Mouse (Mus musculus): ENCODE data around the gene Pdlim3. TPM values are rescaled to one million over a fixed set of nuclear protein-coding genes. Genes with fewer than 3 reads are reported as not detected.
"Not testable (repeated sequence)": the region's sequence is repeated elsewhere in the genome, so short reads cannot be mapped to it uniquely, and the experiment has no call there.

Gene Pdlim3
- under 1 TPM; 0.73 to 0.98 TPM for total RNA-seq (2021)

DNA sequence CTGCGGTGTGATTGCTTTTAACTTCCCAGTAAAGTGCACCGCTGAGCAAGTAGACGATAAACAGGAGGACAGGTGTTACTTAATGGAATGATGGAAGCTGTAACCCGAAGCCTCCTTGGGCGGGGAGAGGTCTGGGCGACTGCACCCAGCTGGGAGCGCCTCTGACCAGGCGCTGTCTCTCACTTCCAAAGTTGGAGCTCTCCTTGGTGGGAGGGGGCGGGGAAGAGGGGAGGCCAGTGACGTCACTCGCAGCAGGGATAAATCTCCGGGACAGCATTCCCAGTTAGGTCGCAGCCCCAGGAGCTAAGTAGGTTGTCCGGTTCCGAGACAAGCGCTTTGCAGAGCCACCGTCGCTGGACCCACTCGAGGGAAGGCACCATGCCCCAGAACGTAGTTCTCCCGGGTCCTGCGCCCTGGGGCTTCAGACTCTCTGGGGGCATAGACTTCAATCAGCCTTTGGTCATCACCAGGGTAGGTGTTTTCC is at the start of gene Pdlim3:
Gene Pdlim3, plus strand, starts transcription at position 260 of the 484 bp plus-strand sequence.
- DNase-seq (ENCODE audit: extremely low spot score in 1 of 2, low spot score in 1 of 2) = no peak

DNA sequence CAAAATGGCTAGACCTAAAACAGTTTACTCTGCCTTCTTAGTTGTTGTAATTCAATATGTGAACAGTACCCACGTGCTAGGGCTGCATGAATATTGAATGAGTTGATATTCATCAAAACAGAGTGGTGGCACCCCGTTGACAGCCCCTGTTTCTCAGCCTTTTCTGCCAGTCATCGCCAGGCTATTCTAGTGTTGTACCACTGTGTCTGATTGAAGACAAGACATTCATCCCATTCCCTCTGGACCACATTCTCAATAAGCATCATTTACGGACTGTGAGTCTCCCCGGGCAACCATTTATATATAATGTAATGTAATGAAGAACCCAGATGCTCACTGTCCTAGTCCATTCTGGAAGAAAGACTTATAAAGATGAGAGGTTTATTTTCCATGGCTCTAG is 42.0 kb upstream of the Pdlim3 start:
- no peak for DNase-seq (ENCODE audit: extremely low spot score in 1 of 2, low spot score in 1 of 2)

DNA sequence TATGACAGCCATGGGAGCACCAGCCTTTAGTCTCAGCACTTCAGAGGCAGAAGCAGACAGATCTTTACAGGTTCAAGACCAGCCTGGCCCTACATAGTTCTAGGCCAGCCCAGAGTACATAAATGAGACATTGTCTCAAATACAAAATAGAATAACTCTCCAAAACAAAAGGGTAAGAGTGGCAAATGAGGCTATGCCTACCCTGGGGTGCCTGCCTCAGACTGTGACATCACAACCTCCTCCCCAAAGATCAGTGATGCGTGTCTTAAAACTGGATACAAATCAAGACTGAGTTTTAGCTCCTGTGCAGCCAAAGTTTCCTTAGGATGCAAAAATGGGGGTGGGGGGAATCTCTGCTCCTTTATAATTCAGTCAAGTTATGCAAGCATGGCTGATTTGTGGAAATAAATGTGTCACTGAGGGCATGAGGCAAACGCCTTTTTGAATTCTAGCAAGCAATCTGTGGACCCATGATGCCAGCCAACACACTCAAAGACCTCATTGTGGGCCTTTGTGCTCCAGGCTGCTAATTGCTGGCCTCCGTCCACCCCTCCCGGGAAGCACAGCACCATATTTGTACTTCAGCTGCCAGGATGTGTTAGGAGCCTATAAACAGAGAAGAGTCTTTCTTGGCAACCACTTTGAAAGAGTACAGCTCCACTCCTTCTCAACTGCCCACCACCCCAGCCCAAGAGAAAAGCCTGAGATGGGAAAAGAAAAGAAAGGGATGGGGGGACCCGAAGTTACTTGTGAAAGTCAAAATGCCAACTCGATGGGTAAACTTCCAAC is 41.0 kb upstream of the Pdlim3 start:
- DNase-seq (ENCODE audit: extremely low spot score in 1 of 2, low spot score in 1 of 2) = peak; percentile 14 to 44

DNA sequence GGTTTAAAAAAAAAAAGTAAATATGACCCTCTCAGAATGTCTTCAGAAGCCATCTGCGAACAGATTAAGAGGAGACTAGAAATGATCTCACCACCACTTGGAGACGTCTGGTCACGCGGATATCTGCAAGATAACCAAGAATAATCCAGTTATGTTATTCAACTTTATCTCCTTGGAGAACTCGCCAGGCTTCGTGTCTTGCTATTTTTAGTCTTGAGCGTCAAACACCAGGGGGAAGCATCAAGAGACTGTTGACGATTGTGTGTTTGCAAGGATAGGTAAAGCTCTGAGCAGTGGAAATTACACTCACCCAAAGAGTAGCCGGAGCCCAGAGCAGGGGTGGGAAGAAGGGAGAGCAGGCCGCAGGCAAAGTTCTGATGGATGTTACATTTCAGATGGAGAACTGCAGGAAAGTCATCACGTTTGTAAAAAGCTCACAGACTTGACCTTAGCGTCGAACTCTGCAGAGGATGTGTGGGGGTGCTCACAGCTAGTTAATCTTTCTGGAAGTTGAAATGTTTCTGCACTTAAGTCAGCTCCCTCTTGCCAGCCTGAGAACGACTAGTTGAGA is 40.3 kb upstream of the Pdlim3 start:
- DNase-seq (ENCODE audit: extremely low spot score in 1 of 2, low spot score in 1 of 2) = no peak

DNA sequence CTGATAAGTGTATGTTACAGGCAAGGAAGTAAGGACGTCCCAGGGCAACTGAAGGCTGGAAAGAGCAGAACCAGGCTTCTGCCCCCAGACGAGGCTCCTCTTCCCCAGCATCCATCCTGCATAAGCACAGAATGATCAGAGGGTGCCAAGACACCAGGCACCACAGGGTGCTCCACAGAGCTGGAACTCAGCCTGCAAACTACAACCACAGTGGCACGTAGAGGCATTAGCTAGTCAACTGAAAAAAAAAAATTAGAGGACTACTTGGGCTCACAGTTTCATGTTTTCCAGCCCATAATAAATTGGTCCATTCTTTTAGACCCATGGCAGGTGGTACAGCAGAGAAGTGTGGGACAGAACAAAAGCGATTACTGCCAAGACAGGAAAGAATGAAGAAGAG is 39.4 kb upstream of the Pdlim3 start:
- DNase-seq (ENCODE audit: extremely low spot score in 1 of 2, low spot score in 1 of 2) = no peak

DNA sequence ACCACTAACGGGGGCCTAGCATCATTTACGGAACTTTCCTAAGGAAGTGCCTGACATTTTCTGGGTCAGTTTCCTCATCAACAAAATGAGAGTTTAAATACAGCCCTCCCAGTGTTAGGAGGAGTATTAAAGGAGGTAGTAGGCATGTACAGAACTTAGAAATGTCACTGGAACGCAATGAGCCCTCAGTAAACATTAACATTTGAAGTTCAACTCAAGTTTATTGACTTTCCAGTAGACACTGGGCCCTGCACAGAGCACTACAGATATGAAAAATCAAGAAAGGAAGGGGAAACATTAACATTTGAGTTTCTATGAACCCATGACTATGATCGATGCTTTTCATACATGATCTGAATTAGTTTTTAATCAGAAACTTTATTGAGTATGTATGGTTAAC is 30.1 kb upstream of the Pdlim3 start:
- no peak for DNase-seq (ENCODE audit: extremely low spot score in 1 of 2, low spot score in 1 of 2)

DNA sequence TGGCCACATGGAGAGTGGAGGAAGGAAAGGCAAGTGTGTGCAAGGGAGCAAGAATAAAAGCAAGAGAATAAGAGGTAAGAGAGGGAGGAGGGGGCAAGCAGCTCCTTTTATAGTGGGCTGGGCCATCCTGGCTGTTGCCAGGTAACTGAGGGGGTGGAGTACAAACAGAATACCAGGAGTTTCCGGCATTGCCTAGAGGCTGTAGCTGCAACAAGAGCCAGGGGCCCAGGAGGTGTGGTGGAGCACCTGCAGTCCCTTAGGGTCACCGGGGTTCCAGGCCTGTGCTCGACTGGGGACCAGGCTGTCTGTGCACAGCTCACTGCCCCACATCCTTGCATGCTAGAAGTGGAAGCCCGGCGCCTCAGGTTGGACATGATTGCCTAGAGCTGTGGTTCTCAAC is 27.5 kb upstream of the Pdlim3 start:
- no peak for DNase-seq (ENCODE audit: extremely low spot score in 1 of 2, low spot score in 1 of 2)

DNA sequence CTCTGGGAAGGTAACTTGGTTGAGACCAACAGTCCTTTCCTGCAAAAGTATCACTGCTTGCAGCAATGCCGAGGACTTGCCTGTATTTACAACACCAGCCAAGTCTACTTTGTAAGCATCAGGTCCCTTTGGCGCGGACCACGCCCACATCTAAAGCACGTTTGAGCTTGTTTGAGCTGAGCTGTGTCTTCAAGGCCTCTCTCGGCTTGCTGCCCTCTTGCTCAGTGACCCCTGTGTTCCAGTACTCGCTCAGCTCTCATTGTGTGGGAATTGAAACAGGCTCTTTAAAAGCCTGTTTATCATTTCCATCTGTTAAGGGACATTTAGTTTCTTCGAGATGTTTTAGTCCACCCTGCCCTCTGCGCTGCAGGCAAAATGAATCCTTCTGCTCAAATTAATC is 26.9 kb upstream of the Pdlim3 start:
- DNase-seq (ENCODE audit: extremely low spot score in 1 of 2, low spot score in 1 of 2) = no peak

DNA sequence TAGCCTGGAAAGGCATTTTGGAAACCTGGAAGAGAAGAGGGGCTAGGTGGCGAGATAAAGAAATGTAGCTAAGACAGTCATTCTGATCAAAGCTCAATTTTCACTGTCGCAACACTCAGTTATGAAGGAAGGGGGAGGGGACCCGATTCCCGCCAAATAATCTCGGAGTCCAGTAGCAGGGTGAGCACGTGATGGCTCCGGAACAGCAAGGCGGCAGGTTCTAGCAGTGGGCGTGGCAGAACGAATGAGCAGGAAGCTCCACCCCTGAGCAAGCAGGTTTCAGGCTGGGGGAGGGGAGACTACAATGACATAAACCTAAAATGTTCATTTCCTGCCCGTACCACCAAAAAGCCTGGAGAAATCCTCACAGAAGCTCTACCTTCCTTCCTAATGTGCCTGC is 13.7 kb upstream of the Pdlim3 start:
- not testable (repeated sequence) for DNase-seq (ENCODE audit: extremely low spot score in 1 of 2, low spot score in 1 of 2)

DNA sequence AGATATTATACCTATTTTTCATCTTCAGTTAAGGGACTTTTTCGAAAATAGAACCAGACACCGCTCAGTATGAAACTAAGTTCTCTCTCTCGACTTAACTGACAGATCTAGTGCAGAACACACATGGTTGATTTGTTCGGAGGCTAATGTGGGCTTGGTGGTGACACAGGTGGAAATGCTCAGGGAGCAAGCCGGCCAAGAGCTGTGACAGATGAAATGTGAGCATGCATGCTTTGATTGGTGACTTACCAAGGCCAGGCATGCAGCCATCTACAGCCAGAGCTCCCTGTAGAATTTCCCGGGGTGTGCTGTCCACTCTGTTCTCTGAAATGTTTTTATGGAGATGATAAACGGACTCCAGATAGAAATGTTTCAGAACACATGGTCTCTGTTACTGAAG is 13.2 kb upstream of the Pdlim3 start:
- no peak for DNase-seq (ENCODE audit: extremely low spot score in 1 of 2, low spot score in 1 of 2)

DNA sequence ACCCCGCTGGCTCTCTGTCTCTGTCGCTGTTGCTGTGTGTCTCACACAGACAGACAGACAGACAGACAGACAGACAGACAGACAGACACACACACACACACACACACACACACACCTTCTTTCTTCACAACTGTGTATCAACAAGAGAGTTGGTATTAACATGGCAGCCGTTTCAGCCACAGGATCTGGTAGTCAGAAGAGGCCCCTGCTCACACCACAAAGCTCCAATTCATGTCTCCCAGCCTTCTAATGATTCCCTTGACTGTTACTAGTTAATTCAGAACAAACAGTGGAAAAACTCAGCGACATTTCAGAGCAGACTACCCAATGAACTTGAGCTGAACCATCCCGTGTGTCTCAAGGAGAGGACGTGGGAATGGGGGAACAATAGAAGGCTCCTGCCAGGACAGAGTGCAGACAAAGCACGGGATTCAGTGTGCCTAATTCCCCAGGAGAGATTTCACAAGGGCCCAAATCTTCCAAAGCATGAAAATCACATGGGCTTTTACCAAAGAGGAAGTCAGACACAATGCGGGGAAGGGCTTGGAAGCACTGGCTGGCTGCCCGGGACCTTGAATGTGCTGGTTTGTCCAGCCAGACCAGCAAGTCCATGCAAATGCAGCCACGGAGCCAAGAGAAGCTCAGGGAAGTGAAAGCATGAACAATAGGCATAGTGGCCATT is 10.2 kb upstream of the Pdlim3 start:
- DNase-seq (ENCODE audit: extremely low spot score in 1 of 2, low spot score in 1 of 2) = peak; percentile 20 to 53

DNA sequence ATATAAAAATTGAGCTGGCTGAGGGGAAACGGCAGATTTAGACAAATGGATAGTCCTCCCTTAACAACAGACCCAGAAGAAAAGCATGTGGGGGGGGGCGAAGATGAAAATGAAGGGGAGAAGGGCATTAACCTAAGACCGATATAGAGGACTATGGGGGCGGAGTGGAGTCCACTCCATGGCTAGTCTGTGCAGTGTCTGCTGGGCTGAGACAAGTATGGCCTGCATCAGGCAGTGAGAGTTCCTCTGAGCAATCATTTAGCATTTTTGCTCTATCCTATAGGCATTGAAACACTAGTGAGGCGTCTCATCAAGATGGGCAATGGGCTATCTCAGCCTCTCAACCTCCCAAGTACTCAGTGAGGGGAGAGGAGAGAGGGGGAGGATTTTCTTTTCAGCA is 8.9 kb upstream of the Pdlim3 start:
- no peak for DNase-seq (ENCODE audit: extremely low spot score in 1 of 2, low spot score in 1 of 2)

DNA sequence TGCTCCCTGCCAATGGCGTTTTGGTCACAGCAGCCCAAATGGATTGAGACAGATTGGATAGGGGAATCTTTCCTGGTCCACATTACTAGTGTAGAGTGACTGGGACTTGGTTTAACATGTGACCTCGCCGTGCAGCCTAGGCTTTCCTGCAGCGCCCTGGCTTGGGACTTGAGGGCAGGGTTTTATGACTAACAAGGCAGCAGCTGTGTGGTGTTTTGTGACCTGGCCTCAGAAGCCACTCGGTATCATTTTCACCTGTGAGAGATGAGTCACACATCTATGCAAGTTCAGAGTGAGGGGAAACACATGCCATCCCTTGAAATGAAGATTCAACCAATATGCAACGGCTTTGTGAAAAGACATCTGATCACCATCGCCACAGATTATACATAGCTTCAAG is 7.6 kb upstream of the Pdlim3 start:
- no peak for DNase-seq (ENCODE audit: extremely low spot score in 1 of 2, low spot score in 1 of 2)

DNA sequence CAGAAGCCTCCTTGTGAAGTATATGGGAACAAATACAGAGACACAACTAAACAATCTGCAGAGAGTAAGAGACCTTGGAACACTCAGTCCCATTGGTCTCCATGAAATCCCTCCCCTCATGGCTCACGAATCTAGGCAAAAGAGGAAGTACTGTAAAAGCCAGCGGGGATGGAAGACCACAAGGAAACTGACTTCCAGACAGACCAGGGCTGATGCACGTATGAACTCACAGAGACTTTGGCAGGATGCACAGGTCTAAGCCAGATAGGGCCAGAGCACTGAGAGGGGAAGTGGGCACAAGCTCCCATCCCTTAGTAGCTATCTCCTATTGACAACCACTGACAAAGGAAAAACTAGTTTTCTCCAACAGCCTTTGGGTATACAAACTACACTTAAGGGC is 4.8 kb upstream of the Pdlim3 start:
- no peak for DNase-seq (ENCODE audit: extremely low spot score in 1 of 2, low spot score in 1 of 2)

DNA sequence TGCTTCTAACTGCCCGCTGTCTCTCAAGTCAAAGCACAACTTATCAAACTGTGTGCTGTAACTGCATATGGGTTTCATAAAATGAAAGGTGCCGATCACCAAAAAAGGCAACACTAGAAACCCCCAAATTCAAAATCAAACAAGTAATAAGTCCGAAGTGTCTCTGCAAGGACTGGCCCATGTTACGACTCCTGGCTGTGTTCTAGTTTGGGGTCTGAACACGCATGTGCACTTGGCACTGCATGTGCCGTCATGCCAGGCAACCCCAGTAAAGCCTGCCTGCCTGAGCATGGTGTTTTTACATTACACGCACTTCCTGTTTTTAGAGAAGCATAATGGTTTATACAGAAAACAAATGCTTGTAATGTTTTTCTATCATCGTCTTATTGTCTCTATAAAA is 3.5 kb upstream of the Pdlim3 start:
- DNase-seq (ENCODE audit: extremely low spot score in 1 of 2, low spot score in 1 of 2) = no peak

DNA sequence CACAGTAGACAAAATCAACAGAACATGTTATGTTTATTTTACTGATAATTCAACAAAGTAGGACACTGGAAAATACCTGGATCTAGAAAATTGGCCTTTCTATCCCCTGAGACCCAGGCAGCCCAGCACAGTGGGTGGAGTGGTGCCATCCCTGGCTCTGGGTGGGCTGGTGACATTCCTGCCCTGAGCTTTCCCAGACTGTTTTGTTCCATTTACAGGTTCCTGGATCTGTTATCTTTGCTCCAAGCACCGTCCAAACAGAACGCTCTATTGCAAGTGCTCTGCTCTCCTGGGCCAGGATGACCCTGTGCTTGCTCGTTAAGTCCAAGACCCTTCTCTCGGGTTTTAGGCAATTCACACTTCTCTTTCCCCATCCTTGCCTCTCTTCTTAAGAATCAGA is 1.5 kb upstream of the Pdlim3 start:
- DNase-seq (ENCODE audit: extremely low spot score in 1 of 2, low spot score in 1 of 2) = no peak

DNA sequence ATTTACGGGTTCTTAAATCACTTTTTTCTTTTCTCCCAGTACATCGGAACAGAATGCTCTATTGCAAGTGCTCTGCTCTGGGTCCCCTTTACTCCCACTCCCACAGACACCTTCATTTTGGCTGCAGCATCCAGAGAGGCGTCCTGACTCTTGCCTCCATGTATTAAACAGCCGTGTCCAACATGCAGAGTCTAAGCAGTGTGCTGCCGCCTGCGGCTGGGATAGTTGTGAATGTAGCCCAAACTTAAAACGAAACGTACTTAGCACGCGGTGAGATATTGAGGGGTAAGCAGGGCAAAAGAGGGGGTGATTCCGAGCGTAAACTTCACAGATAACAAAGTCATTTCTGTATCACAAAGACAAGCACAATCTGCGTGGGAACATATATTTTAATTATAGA is 709 bp upstream of the Pdlim3 start:
- no peak for DNase-seq (ENCODE audit: extremely low spot score in 1 of 2, low spot score in 1 of 2)

DNA sequence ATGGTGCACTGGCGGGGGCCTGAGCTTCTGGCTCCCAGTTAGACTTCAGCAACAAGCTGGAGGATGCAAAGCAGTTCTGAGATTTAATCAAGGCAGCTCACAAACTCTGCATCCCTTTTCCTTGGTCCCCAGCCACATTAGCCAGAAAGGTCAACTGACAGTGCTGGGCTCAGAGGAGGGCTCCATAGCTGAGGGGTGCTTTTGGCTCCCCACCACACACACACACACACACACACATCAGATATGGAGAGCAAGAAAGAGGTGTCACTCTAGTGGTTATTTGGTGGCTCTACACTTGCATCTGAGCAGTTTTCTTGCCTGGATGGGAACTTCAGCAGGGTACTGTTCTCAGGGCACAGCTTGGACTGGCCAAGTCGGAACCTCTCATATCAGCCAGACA is 514 bp downstream of the Pdlim3 start:
- no peak for DNase-seq (ENCODE audit: extremely low spot score in 1 of 2, low spot score in 1 of 2)

DNA sequence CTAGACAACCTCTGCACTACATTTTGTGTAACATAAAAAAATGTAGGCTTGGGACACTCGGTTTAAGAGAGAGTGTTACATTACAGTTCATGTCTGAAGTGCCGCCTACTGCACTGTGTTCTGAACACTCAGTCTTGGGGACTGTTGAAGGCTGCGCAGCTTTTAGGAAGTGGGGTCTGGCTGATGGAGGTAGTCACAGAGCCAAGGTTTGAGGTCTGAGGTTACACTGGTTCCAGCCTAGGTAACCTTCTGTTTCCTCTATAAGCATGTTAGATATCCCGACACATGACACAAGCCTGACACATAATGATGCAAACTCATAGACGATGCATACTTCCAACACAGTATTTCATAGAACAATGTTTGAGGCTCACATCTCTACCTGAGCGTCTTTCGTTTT is 4.5 kb downstream of the Pdlim3 start:
- no peak for DNase-seq (ENCODE audit: extremely low spot score in 1 of 2, low spot score in 1 of 2)

DNA sequence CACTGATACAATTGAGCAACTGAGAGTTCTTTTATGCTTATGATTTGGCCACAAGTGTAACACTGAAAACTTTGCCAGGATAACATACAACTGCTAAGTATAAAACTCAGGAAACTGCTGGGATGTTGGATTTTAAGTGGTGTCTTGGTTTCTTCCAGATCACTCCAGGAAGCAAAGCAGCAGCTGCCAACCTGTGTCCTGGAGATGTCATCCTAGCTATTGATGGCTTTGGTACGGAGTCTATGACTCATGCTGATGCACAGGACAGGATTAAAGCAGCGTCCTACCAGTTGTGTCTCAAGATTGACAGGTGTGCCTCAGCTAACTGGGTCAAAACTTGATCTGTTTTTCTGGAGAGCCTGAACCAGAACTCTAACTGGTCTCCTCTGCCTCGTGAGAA is 11.3 kb downstream of the Pdlim3 start:
- DNase-seq (ENCODE audit: extremely low spot score in 1 of 2, low spot score in 1 of 2) = no peak

DNA sequence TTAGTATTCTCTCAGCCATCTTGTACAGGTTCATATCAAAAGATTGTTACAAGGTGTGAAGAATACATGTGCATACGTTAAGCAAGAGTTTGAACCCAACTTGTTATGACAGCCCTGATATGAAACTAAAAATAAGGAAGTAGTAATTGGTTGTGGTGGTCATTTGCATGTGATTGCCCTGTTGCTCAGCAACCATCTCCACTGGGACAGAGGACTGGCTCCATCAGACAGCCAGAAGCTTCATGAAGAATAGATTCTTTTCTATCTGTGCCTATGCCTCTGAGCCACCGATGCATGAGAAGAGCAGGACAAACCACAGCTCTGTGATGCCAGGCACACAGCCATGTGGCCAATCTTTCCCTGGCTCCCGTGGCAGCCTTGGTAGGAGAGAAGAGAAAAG is 14.5 kb downstream of the Pdlim3 start:
- DNase-seq (ENCODE audit: extremely low spot score in 1 of 2, low spot score in 1 of 2) = no peak

DNA sequence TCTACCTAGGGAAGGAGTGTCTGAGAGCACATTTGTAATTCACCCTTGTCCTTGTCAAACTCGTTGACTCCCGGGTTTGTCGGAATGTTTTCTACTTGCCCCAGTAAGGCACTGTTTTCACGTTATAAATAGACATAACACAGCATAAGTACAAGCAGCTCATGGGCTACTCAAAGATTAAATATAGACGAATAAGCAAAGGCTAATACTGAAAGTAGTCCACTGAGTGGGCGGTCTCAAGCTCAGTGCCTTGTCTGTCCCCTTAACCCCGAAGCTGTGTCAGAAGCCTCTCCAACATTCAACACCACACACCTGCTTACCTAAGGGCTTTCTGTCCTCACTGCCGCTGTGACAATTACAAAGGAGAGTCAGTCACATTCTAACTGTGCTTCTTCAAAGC is 16.4 kb downstream of the Pdlim3 start:
- no peak for DNase-seq (ENCODE audit: extremely low spot score in 1 of 2, low spot score in 1 of 2)
